Mouse (Mus musculus): Measurements from ENCODE around the gene Hapln2.
A peak's percentile ranks its signal among the peaks of the same experiment; 100 is the strongest.

The Hapln2 gene

GRCm38 (mm10) chr3:88005822-88006786 is 21.3 kb downstream of the Hapln2 start:
- no peak for DNase-seq (ENCODE audit: low spot score in 2 of 2)

- no peak for DNase-seq (ENCODE audit: low spot score in 2 of 2)
Measured at GRCm38 (mm10) chr3:88002291-88002976, 24.9 kb downstream of the Hapln2 start.

- DNase-seq (ENCODE audit: low spot score in 2 of 2), result no peak
Measured at GRCm38 (mm10) chr3:88000816-88001595, 26.4 kb downstream of the Hapln2 start.

GRCm38 (mm10) chr3:88000181-88000580 is 27.2 kb downstream of the Hapln2 start, which contains the start of gene Bcan:
Gene Bcan, minus strand, starts transcription at chr3:88000230.
- DNase-seq (ENCODE audit: low spot score in 2 of 2), result no peak

GRCm38 (mm10) chr3:87999243-87999895 is 28.0 kb downstream of the Hapln2 start:
- no peak for DNase-seq (ENCODE audit: low spot score in 2 of 2)

GRCm38 (mm10) chr3:87998747-87999146 is 28.6 kb downstream of the Hapln2 start:
- no peak for DNase-seq (ENCODE audit: low spot score in 2 of 2)

- DNase-seq (ENCODE audit: low spot score in 2 of 2), result no peak
Measured at GRCm38 (mm10) chr3:87996971-87997614, 30.3 kb downstream of the Hapln2 start.

GRCm38 (mm10) chr3:87996401-87996800 is 31.0 kb downstream of the Hapln2 start:
- no peak for DNase-seq (ENCODE audit: low spot score in 2 of 2)

- no peak for DNase-seq (ENCODE audit: low spot score in 2 of 2)
Measured at GRCm38 (mm10) chr3:87995331-87995730, 32.1 kb downstream of the Hapln2 start.

- DNase-seq (ENCODE audit: low spot score in 2 of 2), result peak; percentile 43 to 81
Measured at GRCm38 (mm10) chr3:87993436-87993835, 33.9 kb downstream of the Hapln2 start.

- DNase-seq (ENCODE audit: low spot score in 2 of 2), result peak in 1 of 2 experiments; percentile 54
Measured at GRCm38 (mm10) chr3:87989935-87990334, 37.4 kb downstream of the Hapln2 start.

GRCm38 (mm10) chr3:87988068-87988467 is 39.3 kb downstream of the Hapln2 start:
- no peak for DNase-seq (ENCODE audit: low spot score in 2 of 2)

- DNase-seq (ENCODE audit: low spot score in 2 of 2), result no peak
Measured at GRCm38 (mm10) chr3:87987633-87988032, 39.8 kb downstream of the Hapln2 start.

- DNase-seq (ENCODE audit: low spot score in 2 of 2), result peak; percentile 90 to 98
Measured at GRCm38 (mm10) chr3:87986868-87987267, 40.5 kb downstream of the Hapln2 start.

GRCm38 (mm10) chr3:87985505-87986320 is 41.7 kb downstream of the Hapln2 start:
- DNase-seq (ENCODE audit: low spot score in 2 of 2), result no peak

- DNase-seq (ENCODE audit: low spot score in 2 of 2), result no peak
Measured at GRCm38 (mm10) chr3:87984094-87984493, 43.3 kb downstream of the Hapln2 start.

- DNase-seq (ENCODE audit: low spot score in 2 of 2), result no peak
Measured at GRCm38 (mm10) chr3:87983627-87984026, 43.8 kb downstream of the Hapln2 start.

GRCm38 (mm10) chr3:87982836-87983601 is 44.4 kb downstream of the Hapln2 start:
- DNase-seq (ENCODE audit: low spot score in 2 of 2), result peak in 1 of 2 experiments; percentile 58
